Mouse (Mus musculus) ovary, postnatal 10 days (tissue): Measurements from ENCODE around the gene Mamstr.

Experiments
- DNase-seq: peaks from one replicate; pipeline ENCODE4 v3.0.0; 2022; ENCODE audit warnings: low spot score

Gene Mamstr

DNA sequence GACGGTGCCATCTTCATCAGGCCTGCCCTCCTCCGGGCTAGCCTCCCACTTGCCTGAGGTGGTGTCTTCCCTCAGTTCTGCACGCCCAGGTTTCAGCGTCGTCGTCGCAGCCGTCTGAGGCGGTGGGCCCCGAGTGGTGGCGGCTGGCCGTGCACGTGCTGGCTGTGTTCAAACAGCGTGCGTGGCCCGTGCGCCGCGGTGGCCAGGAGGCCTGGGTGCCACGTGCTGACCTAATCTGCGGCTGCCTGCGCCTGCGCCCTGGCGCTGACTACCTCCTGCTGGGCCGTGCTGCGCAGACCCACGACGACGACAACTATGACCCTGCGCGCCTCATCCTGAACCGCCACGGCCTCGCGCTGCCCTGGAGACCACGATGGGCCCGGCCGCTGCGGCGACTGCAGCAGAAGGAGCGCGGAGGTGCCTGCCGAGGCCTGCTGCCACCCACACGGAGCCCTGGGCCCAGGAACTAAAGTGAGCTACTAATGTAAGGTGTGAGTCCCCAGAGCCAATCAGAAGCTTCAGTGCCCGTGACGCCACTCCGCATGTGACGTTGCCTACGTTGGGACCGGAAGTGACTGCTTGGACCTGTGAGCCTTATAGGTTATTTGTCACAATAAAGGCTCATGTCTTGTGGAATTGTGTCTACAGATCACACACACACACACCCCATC is 54.3 kb downstream of the Mamstr start, which contains the start of gene Sec1:
Gene Sec1, minus strand, starts transcription at position 482 of the 671 bp plus-strand sequence.
- DNase-seq, result no peak

DNA sequence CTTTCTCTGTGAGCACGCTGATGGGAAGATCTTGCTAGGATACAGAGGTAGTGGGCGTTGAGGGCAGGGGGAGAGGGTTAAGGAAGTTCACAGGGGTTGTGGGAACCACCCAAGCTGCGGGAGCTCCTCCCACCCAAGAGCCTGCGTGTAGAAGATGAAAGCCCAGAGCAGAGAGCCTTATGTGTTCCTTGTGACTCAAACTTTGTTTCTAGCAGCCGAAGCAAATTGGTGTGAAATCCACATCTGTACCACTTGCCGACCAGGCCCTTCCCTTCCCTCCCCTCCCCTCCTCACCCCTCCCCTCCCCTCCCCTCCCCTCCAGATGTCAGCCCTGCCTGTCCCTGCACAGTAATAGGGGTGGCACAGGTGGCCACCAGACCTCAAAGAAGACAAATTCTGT is 55.3 kb downstream of the Mamstr start:
- DNase-seq, result no peak
